Mouse (Mus musculus): ENCODE data around the gene Foxe1. TPM values are rescaled to one million over a fixed set of nuclear protein-coding genes. Genes with fewer than 3 reads are reported as not detected.
A peak's percentile ranks its signal among the peaks of the same experiment; 100 is the strongest.

Gene Foxe1
- polyA plus RNA-seq, 1 experiment: not detected

DNA sequence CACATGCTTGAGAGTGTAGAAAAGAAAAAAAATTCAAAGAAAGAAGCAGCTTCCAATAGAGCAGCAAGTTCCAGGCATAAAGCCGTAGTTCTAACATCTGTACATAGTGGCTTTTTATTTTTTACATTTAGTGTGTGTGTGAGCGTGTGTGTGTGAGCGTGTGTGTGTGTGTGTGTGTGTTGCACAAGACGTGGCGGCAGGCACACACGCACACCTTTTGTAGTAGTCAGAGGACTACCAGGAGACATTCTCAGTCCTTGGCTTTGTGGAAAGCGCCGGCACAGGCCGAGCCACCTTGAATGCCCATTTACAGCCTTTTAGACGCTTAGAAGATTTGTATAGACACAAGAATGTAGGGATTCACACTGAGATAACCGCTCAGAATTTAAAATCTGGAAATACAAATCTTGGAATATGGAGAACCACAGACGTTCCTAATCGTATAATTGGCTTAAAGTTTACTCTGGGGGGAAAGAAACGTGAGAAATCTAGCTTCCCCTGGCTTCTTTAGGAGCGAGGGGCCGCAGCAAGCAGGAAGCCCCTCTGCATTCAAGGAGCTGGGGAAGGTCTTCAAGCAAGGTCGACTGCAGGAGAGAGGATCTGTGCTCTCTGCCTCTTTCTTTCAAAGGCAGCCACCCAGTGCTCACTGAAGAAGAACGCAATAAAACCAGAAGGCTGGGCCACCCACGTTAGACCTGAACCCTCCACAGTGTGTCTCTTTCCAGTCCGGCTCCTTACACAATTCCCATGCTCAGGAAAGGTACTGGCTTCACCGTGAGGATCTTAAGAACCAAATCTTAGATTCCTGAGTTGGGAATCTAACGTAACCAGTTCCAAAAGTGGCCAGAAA, 1.4 kb upstream of the Foxe1 start:
- H3K4me1 ChIP-seq (ENCODE audit: control insufficient read depth, insufficient read depth, low read length): no peaks in the 10 kb centered on the region
- 16% methylated on average over 22 of the region's 22 CpGs for WGBS
- no peaks in the 10 kb centered on the region for H3K36me3 ChIP-seq (ENCODE audit: control insufficient read depth, insufficient read depth, low read length)
- DNase-seq: no peak
- no peak for TF ChIP-seq CTCF (conservative IDR thresholded peaks at IDR 0.05; ENCODE audit: insufficient read depth, insufficient read length, low read depth, low read length)
- TF ChIP-seq POLR2A (IDR thresholded peaks at IDR 0.05; ENCODE audit: low read depth, low read length): no peak
- no peak overlapping the region for H3K4me3 ChIP-seq (ENCODE audit: insufficient read depth, low read depth, low read length)
- H3K27me3 ChIP-seq (replicated peaks; ENCODE audit: control insufficient read depth, insufficient read depth, low read length): peaks cover 22% of the 10 kb centered on the region
- no peak overlapping the region for H3K27ac ChIP-seq (ENCODE audit: insufficient read depth, low read depth, low read length)

- no peak for TF ChIP-seq POLR2A (IDR thresholded peaks at IDR 0.05; ENCODE audit: low read depth, low read length)
- Histone ChIP-seq H3K27ac (ENCODE audit: insufficient read depth, low read depth, low read length) (no peak overlapping the region), H3K36me3 (ENCODE audit: control insufficient read depth, insufficient read depth, low read length) (no peaks in the 10 kb centered on the region), H3K4me3 (ENCODE audit: insufficient read depth, low read depth, low read length) (no peak overlapping the region), H3K27me3 (replicated peaks; ENCODE audit: control insufficient read depth, insufficient read depth, low read length) (peaks cover 25% of the 10 kb centered on the region), H3K4me1 (ENCODE audit: control insufficient read depth, insufficient read depth, low read length) (no peaks in the 10 kb centered on the region)
- WGBS: 4% methylated on average over 25 of the region's 28 CpGs
- DNase-seq: no peak
Measured at GRCm38 (mm10) chr4:46342711-46343286, 610 bp upstream of the Foxe1 start.

DNA sequence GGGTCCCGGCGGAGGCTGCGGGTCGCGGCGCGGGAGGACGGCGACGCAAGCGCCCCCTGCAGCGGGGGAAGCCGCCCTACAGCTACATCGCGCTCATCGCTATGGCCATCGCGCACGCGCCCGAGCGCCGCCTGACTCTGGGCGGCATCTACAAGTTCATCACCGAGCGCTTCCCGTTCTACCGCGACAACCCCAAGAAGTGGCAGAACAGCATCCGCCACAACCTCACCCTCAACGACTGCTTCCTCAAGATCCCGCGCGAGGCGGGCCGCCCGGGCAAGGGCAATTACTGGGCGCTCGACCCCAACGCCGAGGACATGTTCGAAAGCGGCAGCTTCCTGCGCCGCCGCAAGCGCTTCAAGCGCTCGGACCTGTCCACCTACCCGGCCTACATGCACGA, 879 bp downstream of the Foxe1 start:
- no peaks in the 10 kb centered on the region for H3K4me1 ChIP-seq (ENCODE audit: control insufficient read depth, insufficient read depth, low read length)
- peak overlapping the region; percentile 33 for H3K4me3 ChIP-seq (ENCODE audit: insufficient read depth, low read depth, low read length)
- no peak overlapping the region for H3K27ac ChIP-seq (ENCODE audit: insufficient read depth, low read depth, low read length)
- WGBS: under 1% methylated on average over 51 of the region's 51 CpGs
- peaks cover 26% of the 10 kb centered on the region for H3K27me3 ChIP-seq (replicated peaks; ENCODE audit: control insufficient read depth, insufficient read depth, low read length)
- H3K36me3 ChIP-seq (ENCODE audit: control insufficient read depth, insufficient read depth, low read length): no peaks in the 10 kb centered on the region
- DNase-seq: peak; percentile 8
- no peak for TF ChIP-seq POLR2A (IDR thresholded peaks at IDR 0.05; ENCODE audit: low read depth, low read length)
- TF ChIP-seq CTCF (conservative IDR thresholded peaks at IDR 0.05; ENCODE audit: insufficient read depth, insufficient read length, low read depth, low read length): no peak

DNA sequence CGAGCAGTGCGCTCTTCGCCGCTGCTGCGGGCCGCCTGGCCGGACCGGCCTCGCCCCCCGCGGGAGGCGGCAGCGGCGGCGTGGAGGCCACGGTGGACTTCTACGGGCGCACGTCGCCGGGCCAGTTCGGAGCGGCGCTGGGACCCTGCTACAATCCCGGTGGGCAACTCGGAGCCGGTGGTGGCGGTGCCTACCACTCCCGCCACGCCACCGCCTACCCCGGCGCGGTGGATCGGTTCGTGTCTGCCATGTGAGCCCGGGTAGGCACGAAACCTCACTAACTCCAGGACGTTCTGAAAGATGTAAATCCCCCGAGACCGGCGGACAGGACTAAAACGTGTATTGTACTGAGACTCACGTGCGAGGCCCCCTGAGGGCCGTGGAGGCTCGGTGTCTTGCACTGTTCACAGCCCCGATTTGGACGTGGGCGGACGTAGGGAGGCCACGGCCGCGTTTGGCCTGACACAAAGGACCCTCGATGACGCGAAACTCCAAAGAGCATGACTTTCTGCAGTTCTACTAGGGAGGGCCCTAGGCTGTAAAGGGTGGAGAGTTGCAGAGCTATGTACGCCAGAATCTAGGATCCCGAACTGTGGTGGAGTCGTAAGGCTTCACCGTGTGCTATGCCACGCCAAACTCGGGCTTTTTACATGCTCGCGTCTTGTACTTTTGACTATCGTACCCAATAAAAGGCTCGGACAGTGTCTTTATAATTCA, 1.8 kb downstream of the Foxe1 start:
- Histone ChIP-seq H3K27ac (ENCODE audit: insufficient read depth, low read depth, low read length) (no peak overlapping the region), H3K36me3 (ENCODE audit: control insufficient read depth, insufficient read depth, low read length) (no peaks in the 10 kb centered on the region), H3K27me3 (replicated peaks; ENCODE audit: control insufficient read depth, insufficient read depth, low read length) (peaks cover 25% of the 10 kb centered on the region), H3K4me1 (ENCODE audit: control insufficient read depth, insufficient read depth, low read length) (no peaks in the 10 kb centered on the region), H3K4me3 (ENCODE audit: insufficient read depth, low read depth, low read length) (no peak overlapping the region)
- WGBS: 6% methylated on average over 67 of the region's 67 CpGs
- TF ChIP-seq CTCF (conservative IDR thresholded peaks at IDR 0.05; ENCODE audit: insufficient read depth, insufficient read length, low read depth, low read length) (no peak), POLR2A (IDR thresholded peaks at IDR 0.05; ENCODE audit: low read depth, low read length) (no peak)
- DNase-seq: no peak

DNA sequence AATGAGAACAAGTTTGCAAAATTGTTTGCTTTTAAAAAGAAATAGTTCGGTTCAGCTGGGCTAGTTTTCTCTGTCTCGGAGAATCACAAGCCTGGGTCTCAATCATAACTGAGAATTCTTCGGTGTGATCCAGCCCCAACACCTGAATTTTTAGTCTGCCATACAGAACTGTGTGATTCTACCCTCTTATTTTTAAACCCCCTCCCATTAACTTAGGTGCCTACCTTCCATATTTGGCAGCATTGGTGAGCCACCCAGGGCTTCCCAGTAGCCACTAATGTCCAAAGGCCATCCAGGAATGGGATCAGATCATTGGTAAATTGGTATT, 2.3 kb downstream of the Foxe1 start:
- no peak for DNase-seq
- Histone ChIP-seq H3K36me3 (ENCODE audit: control insufficient read depth, insufficient read depth, low read length) (no peaks in the 10 kb centered on the region), H3K4me1 (ENCODE audit: control insufficient read depth, insufficient read depth, low read length) (no peaks in the 10 kb centered on the region), H3K27ac (ENCODE audit: insufficient read depth, low read depth, low read length) (no peak overlapping the region), H3K27me3 (replicated peaks; ENCODE audit: control insufficient read depth, insufficient read depth, low read length) (peaks cover 25% of the 10 kb centered on the region), H3K4me3 (ENCODE audit: insufficient read depth, low read depth, low read length) (no peak overlapping the region)
- 19% methylated on average over 3 of the region's 3 CpGs for WGBS
- TF ChIP-seq CTCF (conservative IDR thresholded peaks at IDR 0.05; ENCODE audit: insufficient read depth, insufficient read length, low read depth, low read length): no peak
- no peak for TF ChIP-seq POLR2A (IDR thresholded peaks at IDR 0.05; ENCODE audit: low read depth, low read length)

DNA sequence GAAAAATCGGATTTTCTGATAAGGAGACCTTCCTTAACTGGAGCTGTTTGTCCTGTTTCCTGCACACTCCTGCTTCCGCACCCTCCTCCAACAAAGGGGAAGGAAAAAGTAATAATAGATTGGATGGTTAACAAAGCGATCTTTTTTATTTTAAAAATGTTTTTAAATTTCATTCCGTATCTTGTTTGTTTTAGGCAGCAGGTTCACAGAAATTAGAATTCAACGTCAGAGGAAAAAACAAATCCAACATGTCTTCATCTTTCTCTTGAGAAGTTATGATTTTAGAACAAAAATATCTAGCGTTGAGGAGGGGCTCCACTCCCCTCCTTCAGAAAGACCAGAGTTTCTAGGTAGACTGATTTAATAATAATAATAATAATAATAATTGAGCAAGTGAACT, 2.8 kb downstream of the Foxe1 start:
- Histone ChIP-seq H3K4me1 (ENCODE audit: control insufficient read depth, insufficient read depth, low read length) (no peaks in the 10 kb centered on the region), H3K36me3 (ENCODE audit: control insufficient read depth, insufficient read depth, low read length) (no peaks in the 10 kb centered on the region), H3K27ac (ENCODE audit: insufficient read depth, low read depth, low read length) (no peak overlapping the region), H3K4me3 (ENCODE audit: insufficient read depth, low read depth, low read length) (no peak overlapping the region), H3K27me3 (replicated peaks; ENCODE audit: control insufficient read depth, insufficient read depth, low read length) (peaks cover 23% of the 10 kb centered on the region)
- WGBS: 31% methylated on average over 6 of the region's 6 CpGs
- DNase-seq: no peak
- TF ChIP-seq CTCF (conservative IDR thresholded peaks at IDR 0.05; ENCODE audit: insufficient read depth, insufficient read length, low read depth, low read length) (no peak), POLR2A (IDR thresholded peaks at IDR 0.05; ENCODE audit: low read depth, low read length) (no peak)

GRCm38 (mm10) chr4:46347141-46347540, 3.7 kb downstream of the Foxe1 start:
- H3K4me3 ChIP-seq (ENCODE audit: insufficient read depth, low read depth, low read length): no peak overlapping the region
- no peak for DNase-seq
- H3K36me3 ChIP-seq (ENCODE audit: control insufficient read depth, insufficient read depth, low read length): no peaks in the 10 kb centered on the region
- 14% methylated on average over 4 of the region's 4 CpGs for WGBS
- H3K4me1 ChIP-seq (ENCODE audit: control insufficient read depth, insufficient read depth, low read length): no peaks in the 10 kb centered on the region
- no peak for TF ChIP-seq CTCF (conservative IDR thresholded peaks at IDR 0.05; ENCODE audit: insufficient read depth, insufficient read length, low read depth, low read length)
- no peak for TF ChIP-seq POLR2A (IDR thresholded peaks at IDR 0.05; ENCODE audit: low read depth, low read length)
- peaks cover 23% of the 10 kb centered on the region for H3K27me3 ChIP-seq (replicated peaks; ENCODE audit: control insufficient read depth, insufficient read depth, low read length)
- no peak overlapping the region for H3K27ac ChIP-seq (ENCODE audit: insufficient read depth, low read depth, low read length)

All from kidney, adult 2 months (tissue).